Mouse (Mus musculus) testis, postnatal 10 days (tissue): ENCODE measurements around the gene Hlcs.

Experiments
- DNase-seq: peaks from one replicate; pipeline ENCODE4 v3.0.0; 2021; ENCODE audit warnings: low spot score

Hlcs gene

GRCm38 (mm10) chr16:94289138-94290072, 24.0 kb downstream of the Hlcs start:
- DNase-seq, result peak; percentile 67

GRCm38 (mm10) chr16:94287826-94288225, 25.5 kb downstream of the Hlcs start:
- DNase-seq, result no peak

GRCm38 (mm10) chr16:94283972-94284371, 29.4 kb downstream of the Hlcs start:
- DNase-seq, result no peak

DNA sequence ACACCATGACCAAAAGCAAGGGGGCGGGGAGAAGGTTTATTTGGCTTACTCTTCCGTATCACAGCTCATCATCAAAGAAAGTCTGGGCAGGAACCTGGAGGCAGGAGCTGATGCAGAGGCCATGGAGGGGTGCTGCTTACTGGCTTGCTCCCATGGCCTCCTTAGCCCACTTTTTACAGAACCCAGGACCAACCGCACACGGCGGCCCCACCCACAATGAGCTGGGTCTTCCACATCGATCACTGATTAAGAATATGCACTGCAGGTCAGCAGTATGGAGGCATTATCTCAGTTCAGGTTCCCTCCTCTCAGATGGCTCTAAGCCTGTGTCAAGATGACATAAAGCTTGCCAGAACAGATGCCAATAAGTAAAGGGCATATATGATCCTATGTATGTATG, 42.5 kb downstream of the Hlcs start:
- no peak for DNase-seq

GRCm38 (mm10) chr16:94269635-94270034, 43.7 kb downstream of the Hlcs start:
- DNase-seq, result peak; percentile 93

GRCm38 (mm10) chr16:94268205-94268604, 45.2 kb downstream of the Hlcs start:
- no peak for DNase-seq

GRCm38 (mm10) chr16:94264611-94265010, 48.8 kb downstream of the Hlcs start:
- no peak for DNase-seq

DNA sequence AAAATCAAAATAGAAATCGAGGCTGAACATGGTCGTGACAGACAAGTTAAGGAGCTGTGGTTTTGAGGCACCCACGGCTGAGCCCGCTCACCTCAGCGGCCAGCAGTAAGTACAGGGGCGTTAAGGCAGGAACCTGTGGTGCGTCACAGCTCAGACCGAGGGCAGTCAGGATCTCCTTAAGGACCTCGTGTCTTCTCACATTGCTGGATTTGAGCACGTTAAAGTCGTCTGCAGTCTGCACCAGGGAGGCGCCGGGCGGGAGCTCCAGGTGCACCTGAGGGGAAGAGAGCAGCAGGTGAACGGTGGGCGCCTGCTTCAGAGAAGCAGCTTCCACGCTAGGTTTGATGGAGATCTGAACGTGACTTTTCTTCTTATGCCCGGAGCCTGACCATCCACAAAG, 50.9 kb downstream of the Hlcs start:
- DNase-seq, result no peak

GRCm38 (mm10) chr16:94260938-94261630, 52.3 kb downstream of the Hlcs start:
- no peak for DNase-seq

DNA sequence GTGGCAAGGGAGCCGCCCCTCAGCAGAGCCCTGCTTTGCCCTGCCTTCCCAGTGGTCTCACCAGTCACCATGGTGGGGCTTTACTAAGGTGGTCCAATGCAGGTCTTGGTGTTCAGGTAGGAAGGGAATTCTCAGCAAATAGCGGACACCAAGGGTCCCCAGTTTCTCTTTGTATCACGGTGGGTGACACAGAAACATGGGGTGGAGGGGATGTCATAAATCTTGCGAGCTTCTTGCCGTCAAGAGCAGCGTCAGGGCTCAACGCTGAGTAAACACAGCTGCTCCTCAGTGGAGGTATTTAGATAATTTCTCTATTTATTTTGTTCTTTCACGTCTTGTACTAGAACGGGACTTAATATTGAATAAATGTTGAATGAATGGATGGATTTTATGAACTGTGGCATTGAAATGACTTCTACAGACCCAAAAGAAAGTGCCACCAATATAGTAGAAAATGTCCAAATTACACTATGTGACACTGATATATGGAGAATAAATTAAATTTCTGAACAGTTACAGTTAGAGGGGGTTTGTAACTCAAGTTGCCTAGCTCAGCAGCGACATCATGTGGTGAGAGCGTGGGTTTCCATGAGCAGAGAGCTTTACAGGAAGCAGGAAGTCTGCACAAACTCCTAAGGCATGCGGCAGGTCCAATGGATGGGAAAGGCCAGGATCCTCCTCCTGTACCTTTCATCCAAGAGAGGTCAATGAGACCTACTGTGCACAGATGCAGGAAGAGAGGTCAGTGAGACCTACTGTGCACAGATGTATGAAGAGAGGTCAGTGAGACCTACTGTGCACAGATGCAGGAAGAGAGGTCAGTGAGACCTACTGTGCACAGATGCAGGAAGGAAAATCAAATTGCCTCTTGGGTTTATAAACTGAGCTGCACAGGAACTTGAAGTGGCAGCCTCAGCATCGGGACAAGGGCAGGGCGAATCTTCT, 54.7 kb downstream of the Hlcs start:
- peak; percentile 85 for DNase-seq

DNA sequence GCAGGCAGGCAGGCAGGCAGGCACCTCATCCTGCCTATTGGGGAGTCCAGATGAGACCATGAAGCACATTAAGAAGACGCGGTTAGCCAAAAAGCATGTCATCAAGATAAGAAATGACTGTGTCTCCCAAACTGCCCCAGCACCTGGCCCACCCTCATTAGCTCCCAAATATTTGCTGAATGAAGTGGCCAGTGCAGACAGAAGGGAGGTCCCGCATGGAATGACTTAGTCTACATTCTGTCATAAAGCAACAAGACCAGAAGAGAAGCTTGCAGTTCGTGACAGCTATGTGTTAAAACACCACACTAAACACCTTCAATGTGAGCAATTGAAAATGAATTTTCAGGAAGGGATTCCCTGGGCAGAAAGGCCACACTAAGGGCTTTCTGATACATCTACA, 57.8 kb downstream of the Hlcs start:
- no peak for DNase-seq

DNA sequence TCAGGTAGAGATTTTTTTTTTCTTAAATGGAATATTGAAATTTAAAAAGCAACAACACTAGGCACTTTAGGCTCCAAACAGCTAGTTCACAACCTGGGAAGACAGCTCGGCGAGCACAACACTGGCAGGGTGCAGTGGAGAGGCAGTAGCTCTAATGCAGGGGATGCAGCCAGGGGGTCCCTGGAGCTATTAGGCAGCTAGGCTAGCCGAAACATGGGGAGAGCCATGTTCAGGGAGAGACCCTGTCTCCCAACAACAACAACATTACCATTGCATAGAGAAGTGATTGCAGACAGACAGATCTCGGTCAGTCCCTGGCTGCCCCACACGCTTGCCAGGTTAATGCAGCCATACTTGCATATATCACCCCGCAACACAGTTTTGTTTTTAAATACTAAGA, 58.3 kb downstream of the Hlcs start:
- DNase-seq, result no peak

DNA sequence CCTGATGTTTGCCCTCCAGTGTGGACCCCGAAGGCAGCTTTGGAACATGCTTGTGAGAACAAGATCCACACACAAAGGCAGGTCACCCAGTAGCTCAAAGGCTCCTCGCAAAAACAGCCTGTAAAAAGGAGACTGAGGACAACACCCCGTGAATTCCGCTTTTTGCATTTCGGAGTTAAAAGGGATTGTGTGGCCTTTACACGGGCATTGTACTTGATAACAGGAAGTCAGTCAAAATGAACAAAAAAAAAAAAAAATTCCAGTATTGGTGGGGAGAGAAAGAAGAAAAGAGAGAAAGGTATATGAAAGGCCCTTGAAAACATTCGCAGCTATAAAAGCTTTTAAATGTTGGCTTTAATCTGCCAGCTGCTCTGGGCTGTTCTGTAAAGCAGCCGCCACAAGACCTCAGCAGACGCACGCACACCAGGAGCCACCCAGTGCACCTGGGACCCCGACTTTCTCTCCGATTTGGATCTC, 58.9 kb downstream of the Hlcs start:
- no peak for DNase-seq

DNA sequence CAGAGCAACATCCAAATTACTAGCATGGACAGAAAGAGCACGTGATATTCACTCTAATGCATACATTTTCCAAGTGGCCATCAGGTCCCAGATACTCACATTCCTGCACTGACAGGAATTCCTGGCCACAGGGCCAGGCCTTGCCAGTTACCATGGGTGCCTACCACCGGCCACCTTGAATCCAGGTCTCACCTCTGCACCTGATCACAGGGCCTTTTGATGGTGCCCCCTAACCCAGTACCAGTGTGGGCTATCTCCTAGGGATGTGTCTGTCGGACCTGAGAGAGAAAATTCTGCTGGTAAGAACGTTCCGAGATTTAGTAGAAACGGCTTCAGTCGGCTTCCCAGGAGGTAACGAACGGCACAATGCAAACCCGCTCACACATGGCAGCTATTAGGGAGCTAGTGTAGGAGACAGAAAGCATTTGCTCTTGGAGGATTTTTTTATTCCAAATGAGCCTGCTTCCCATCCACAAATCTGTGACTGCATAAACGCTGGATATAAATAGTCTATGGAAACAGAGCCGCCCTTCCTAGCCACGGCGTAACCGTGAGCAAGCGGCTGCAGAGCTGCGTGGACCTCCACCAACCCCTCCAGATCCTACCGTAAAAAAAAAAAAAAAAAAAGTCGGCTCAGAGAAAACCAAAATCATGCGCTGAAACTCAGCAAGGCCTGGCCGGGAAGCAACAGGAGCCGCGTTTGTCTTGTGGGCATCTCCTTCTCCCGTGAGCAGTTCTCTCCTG, 59.5 kb downstream of the Hlcs start:
- DNase-seq, result no peak

GRCm38 (mm10) chr16:94251756-94252155, 61.6 kb downstream of the Hlcs start:
- DNase-seq, result no peak

DNA sequence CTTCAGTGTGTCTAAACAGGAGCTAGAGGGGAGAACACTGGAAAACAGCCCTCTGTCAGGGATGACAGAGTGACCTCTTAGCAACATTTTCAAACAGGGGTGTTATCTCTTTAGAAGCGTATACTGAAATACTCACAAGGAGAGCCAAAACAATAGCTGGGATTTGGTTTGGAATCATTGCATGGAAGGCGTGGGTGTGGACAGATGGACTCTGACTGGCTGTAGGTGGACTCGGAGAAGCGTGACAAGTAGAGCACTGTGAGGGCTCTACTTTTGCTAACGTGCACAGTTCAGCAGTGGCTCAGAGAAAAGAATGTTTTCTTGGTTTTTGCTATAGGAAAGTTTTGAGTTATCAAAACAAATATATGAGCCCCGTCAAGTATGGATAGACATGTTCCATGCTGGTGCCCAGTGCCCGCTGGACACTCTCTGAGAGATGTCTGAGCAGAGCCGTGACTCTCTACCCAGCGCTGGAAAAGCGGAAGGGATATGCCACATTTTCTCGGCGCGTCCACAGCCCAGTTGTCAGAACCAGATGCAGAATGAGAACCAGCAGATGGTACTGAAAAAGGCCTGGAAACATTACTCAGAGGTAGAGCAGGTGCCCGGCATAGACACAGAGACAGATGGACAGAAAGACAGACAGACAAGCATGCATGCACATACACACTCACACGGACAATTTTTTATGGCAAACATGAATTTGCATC, 62.6 kb downstream of the Hlcs start:
- no peak for DNase-seq

GRCm38 (mm10) chr16:94250136-94250535, 63.2 kb downstream of the Hlcs start:
- DNase-seq, result no peak

DNA sequence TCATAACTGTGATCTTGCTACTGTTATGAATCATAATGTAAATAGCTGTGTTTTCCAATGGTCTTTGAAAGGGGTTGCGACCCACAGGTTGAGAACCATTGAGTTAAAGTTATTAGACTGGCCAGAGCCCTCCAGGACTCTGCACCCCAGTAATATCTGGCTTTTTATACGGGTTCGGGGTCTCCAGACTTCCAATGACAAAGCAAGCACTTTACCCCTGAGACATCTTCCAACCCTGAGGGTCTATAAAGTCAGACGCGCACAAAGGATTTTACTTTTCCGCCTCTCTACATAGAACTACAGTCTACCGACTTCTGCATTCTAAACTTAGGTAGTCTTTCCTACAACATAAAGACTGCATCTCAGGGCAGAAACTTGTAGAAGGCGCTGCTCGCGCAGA, 63.7 kb downstream of the Hlcs start:
- no peak for DNase-seq

DNA sequence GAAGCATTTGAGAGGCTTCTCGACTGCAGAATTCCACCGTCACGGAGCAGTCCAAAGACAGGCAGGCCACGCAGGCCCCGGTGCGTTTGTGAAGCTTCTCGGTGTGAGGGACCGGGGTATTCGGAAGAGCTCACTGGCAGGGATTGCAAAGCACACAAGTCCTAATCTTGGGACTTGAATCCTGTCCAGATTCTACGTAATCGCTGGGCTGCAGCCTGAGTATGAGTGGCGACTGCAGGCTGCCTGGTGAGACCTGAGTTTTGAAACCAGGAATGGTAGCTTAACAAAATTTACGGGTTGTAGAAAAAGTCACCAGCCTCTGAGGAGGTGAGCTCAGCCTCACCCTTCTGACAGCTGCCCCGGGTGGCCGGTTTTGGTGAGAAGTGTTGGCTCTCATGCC, 64.7 kb downstream of the Hlcs start:
- no peak for DNase-seq

DNA sequence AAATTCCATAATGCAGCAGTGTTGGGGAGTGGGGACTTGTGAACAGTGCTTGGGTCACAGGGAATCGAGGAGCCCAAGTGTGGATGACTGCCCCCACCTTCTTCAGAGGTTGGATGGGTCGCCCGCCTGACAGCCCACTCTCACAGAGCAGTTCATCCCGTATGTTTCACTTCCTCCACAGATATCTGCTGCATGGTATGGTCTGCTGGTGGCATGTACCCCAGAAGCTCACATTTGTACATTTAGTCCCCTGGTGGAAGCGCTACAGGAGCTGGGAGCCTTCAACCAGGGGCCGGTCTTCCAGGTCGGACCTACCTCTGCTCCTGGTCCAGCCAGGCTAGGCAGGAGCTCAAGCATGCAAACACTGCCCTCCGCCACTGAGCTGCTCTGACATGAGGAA, 66.4 kb downstream of the Hlcs start:
- DNase-seq, result no peak
